Mouse (Mus musculus): Measurements from ENCODE around the gene Alg14. TPM values are rescaled to one million over a fixed set of nuclear protein-coding genes. Genes with fewer than 3 reads are reported as not detected.

Gene Alg14
- polyA plus RNA-seq, 1 experiment = 15.2 TPM

GRCm38 (mm10) chr3:121358850-121359249 lies 67.3 kb downstream of the Alg14 start:
- no peak for DNase-seq (ENCODE audit: extremely low spot score in 1 of 2, low spot score in 1 of 2)

GRCm38 (mm10) chr3:121359272-121359671 lies 67.7 kb downstream of the Alg14 start:
- DNase-seq (ENCODE audit: extremely low spot score in 1 of 2, low spot score in 1 of 2) = no peak

GRCm38 (mm10) chr3:121362002-121362401 lies 70.4 kb downstream of the Alg14 start:
- no peak for DNase-seq (ENCODE audit: extremely low spot score in 1 of 2, low spot score in 1 of 2)

- no peak for DNase-seq (ENCODE audit: extremely low spot score in 1 of 2, low spot score in 1 of 2)
Observed at GRCm38 (mm10) chr3:121364388-121364787, 72.8 kb downstream of the Alg14 start.

- no peak for DNase-seq (ENCODE audit: extremely low spot score in 1 of 2, low spot score in 1 of 2)
Observed at GRCm38 (mm10) chr3:121365131-121365530, 73.6 kb downstream of the Alg14 start.

GRCm38 (mm10) chr3:121368616-121369015 lies 77.0 kb downstream of the Alg14 start:
- DNase-seq (ENCODE audit: extremely low spot score in 1 of 2, low spot score in 1 of 2) = no peak

GRCm38 (mm10) chr3:121369517-121369916 lies 77.9 kb downstream of the Alg14 start:
- no peak for DNase-seq (ENCODE audit: extremely low spot score in 1 of 2, low spot score in 1 of 2)

- peak in 1 of 2 experiments; percentile 45 for DNase-seq (ENCODE audit: extremely low spot score in 1 of 2, low spot score in 1 of 2)
Observed at GRCm38 (mm10) chr3:121370301-121370700, 78.7 kb downstream of the Alg14 start.

GRCm38 (mm10) chr3:121370830-121371526 lies 79.4 kb downstream of the Alg14 start:
- DNase-seq (ENCODE audit: extremely low spot score in 1 of 2, low spot score in 1 of 2) = no peak

- DNase-seq (ENCODE audit: extremely low spot score in 1 of 2, low spot score in 1 of 2) = no peak
Observed at GRCm38 (mm10) chr3:121371527-121372220, 80.1 kb downstream of the Alg14 start.

- DNase-seq (ENCODE audit: extremely low spot score in 1 of 2, low spot score in 1 of 2) = no peak
Observed at GRCm38 (mm10) chr3:121373897-121374441, 82.4 kb downstream of the Alg14 start.

GRCm38 (mm10) chr3:121375541-121376129 lies 84.1 kb downstream of the Alg14 start:
- no peak for DNase-seq (ENCODE audit: extremely low spot score in 1 of 2, low spot score in 1 of 2)

GRCm38 (mm10) chr3:121378708-121379612 lies 87.4 kb downstream of the Alg14 start:
- no peak for DNase-seq (ENCODE audit: extremely low spot score in 1 of 2, low spot score in 1 of 2)

GRCm38 (mm10) chr3:121379699-121380098 lies 88.1 kb downstream of the Alg14 start:
- no peak for DNase-seq (ENCODE audit: extremely low spot score in 1 of 2, low spot score in 1 of 2)

GRCm38 (mm10) chr3:121387471-121388009 lies 96.0 kb downstream of the Alg14 start:
- no peak for DNase-seq (ENCODE audit: extremely low spot score in 1 of 2, low spot score in 1 of 2)

- no peak for DNase-seq (ENCODE audit: extremely low spot score in 1 of 2, low spot score in 1 of 2)
Observed at GRCm38 (mm10) chr3:121389366-121389765, 97.8 kb downstream of the Alg14 start.

- DNase-seq (ENCODE audit: extremely low spot score in 1 of 2, low spot score in 1 of 2) = peak in 1 of 2 experiments; percentile 31
Observed at GRCm38 (mm10) chr3:121389860-121390530, 98.4 kb downstream of the Alg14 start.

- no peak for DNase-seq (ENCODE audit: extremely low spot score in 1 of 2, low spot score in 1 of 2)
Observed at GRCm38 (mm10) chr3:121390724-121391123, 99.2 kb downstream of the Alg14 start.

GRCm38 (mm10) chr3:121395588-121396295 lies 104.2 kb downstream of the Alg14 start:
- DNase-seq (ENCODE audit: extremely low spot score in 1 of 2, low spot score in 1 of 2) = no peak

Measured in frontal cortex, adult 2 months (tissue).